Mouse (Mus musculus): Measurements from ENCODE around the gene Slc36a1. TPM values are rescaled to one million over a fixed set of nuclear protein-coding genes. Genes with fewer than 3 reads are reported as not detected.
A peak's percentile ranks its signal among the peaks of the same experiment; 100 is the strongest.

The Slc36a1 gene
- polyA plus RNA-seq, 2 experiments: 1.7 to 7.9 TPM

DNA sequence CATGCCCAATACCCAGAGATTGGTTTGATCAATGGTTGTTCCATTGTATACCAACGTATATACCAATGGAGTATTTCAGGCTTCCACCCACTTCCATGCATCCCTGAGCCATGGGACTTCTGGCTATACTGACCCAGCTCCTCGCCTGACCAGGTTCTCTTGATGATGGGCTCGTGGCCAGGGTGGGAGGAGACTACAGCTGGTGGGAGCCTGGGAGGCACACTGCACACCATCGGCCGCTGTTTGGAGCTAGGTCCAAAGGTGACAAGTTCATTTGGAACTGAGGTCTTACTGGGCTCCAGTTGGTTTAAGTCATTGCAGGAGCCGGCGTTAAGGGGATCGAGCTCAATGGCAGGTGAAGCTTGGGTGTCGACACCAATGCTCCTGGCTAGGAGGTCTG, 49.2 kb downstream of the Slc36a1 start:
- no peaks in the 10 kb centered on the region for H3K36me3 ChIP-seq (replicated peaks; ENCODE audit: control insufficient read depth, insufficient read depth, low read depth)
- WGBS (ENCODE audit: insufficient replicate concordance): 65% methylated on average over 9 of the region's 9 CpGs
- TF ChIP-seq CTCF (IDR thresholded peaks at IDR 0.05; ENCODE audit: low read depth): no peak
- H3K27me3 ChIP-seq (ENCODE audit: control insufficient read depth, insufficient read depth, low read length): no peaks in the 10 kb centered on the region
- no peaks in the 10 kb centered on the region for H3K4me1 ChIP-seq (replicated peaks; ENCODE audit: control insufficient read depth in 2 of 2, insufficient read depth in 2 of 2, low read length in 1 of 2)
- H3K9me3 ChIP-seq (ENCODE audit: control insufficient read depth, low read length): no peaks in the 10 kb centered on the region
- no peak overlapping the region for H3K4me3 ChIP-seq (ENCODE audit: insufficient read depth in 1 of 2, low read depth in 2 of 2, low read length in 2 of 2)
- ATAC-seq (ENCODE audit: insufficient read depth) (no peak), DNase-seq (ENCODE audit: low read depth in 3 of 3, low spot score in 3 of 3) (no peak)
- H3K4me2 ChIP-seq (ENCODE audit: low read depth): no peak overlapping the region
- no peak overlapping the region for H3K27ac ChIP-seq
- no peak overlapping the region for H3K9ac ChIP-seq (replicated peaks)

- DNase-seq (ENCODE audit: low read depth in 3 of 3, low spot score in 3 of 3) (no peak), ATAC-seq (ENCODE audit: insufficient read depth) (no peak)
- no peak overlapping the region for H3K4me3 ChIP-seq (ENCODE audit: insufficient read depth in 1 of 2, low read depth in 2 of 2, low read length in 2 of 2)
- no peak overlapping the region for H3K4me2 ChIP-seq (ENCODE audit: low read depth)
- H3K4me1 ChIP-seq (replicated peaks; ENCODE audit: control insufficient read depth in 2 of 2, insufficient read depth in 2 of 2, low read length in 1 of 2): no peaks in the 10 kb centered on the region
- no peaks in the 10 kb centered on the region for H3K9me3 ChIP-seq (ENCODE audit: control insufficient read depth, low read length)
- no peak for TF ChIP-seq EP300 (IDR thresholded peaks at IDR 0.05; ENCODE audit: low read depth)
- TF ChIP-seq CTCF (IDR thresholded peaks at IDR 0.05; ENCODE audit: low read depth): no peak
- 55% methylated on average over 4 of the region's 4 CpGs for WGBS (ENCODE audit: insufficient replicate concordance)
- no peak overlapping the region for H3K9ac ChIP-seq (replicated peaks)
- H3K36me3 ChIP-seq (replicated peaks; ENCODE audit: control insufficient read depth, insufficient read depth, low read depth): no peaks in the 10 kb centered on the region
- no peaks in the 10 kb centered on the region for H3K27me3 ChIP-seq (ENCODE audit: control insufficient read depth, insufficient read depth, low read length)
- H3K27ac ChIP-seq: no peak overlapping the region
These were observed 57.0 kb downstream of the Slc36a1 start for GRCm38 (mm10) chr11:55261105-55261504.

DNA sequence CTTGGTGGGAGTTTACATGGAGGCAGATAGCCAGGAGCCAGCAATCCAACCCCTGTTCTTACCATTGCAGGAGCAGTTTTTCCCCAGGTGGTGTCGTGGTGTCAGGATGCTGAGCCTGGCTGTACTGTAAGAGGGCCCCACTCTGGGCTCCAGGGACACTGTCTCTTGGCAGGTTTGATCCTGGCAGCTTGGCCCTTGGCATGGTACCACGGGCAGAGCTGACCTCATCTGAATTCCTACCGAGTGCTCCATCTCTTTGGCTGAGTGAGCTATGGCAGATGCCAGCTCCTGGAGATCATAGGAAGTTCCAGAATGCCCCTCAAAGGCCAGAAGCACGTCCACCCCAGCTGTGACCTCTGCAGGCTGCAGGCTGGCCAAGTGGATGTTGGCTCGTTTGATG, 57.9 kb downstream of the Slc36a1 start:
- no peak for TF ChIP-seq EP300 (IDR thresholded peaks at IDR 0.05; ENCODE audit: low read depth)
- TF ChIP-seq CTCF (IDR thresholded peaks at IDR 0.05; ENCODE audit: low read depth): no peak
- Histone ChIP-seq H3K4me3 (ENCODE audit: insufficient read depth in 1 of 2, low read depth in 2 of 2, low read length in 2 of 2) (no peak overlapping the region), H3K9me3 (ENCODE audit: control insufficient read depth, low read length) (no peaks in the 10 kb centered on the region), H3K4me2 (ENCODE audit: low read depth) (no peak overlapping the region), H3K36me3 (replicated peaks; ENCODE audit: control insufficient read depth, insufficient read depth, low read depth) (no peaks in the 10 kb centered on the region), H3K27ac (no peak overlapping the region), H3K27me3 (ENCODE audit: control insufficient read depth, insufficient read depth, low read length) (no peaks in the 10 kb centered on the region), H3K9ac (replicated peaks) (no peak overlapping the region), H3K4me1 (replicated peaks; ENCODE audit: control insufficient read depth in 2 of 2, insufficient read depth in 2 of 2, low read length in 1 of 2) (no peaks in the 10 kb centered on the region)
- 54% methylated on average over 5 of the region's 5 CpGs for WGBS (ENCODE audit: insufficient replicate concordance)
- ATAC-seq (ENCODE audit: insufficient read depth) (no peak), DNase-seq (ENCODE audit: low read depth in 3 of 3, low spot score in 3 of 3) (no peak)

DNA sequence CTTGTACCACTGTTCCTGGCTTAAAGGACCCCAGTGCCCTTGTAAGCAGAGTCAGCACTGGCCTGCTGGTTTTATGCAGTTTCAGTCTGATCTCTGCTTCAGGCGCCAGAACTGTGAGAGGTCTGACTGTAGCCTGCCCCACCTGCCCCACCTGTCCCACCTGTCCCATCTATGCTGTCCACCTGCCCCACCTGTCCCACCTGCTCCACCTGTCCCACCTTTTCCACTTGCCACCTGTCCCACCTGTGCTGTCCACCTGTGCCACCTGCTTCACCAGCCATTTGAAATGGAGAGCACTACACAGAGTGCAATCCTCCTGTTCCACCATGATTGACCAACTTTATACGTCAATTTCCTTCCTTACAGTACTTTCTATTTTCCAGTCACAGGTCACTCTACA, 60.2 kb downstream of the Slc36a1 start:
- TF ChIP-seq EP300 (IDR thresholded peaks at IDR 0.05; ENCODE audit: low read depth): no peak
- no peak for TF ChIP-seq CTCF (IDR thresholded peaks at IDR 0.05; ENCODE audit: low read depth)
- Histone ChIP-seq H3K9ac (replicated peaks) (no peak overlapping the region), H3K27ac (no peak overlapping the region), H3K4me1 (replicated peaks; ENCODE audit: control insufficient read depth in 2 of 2, insufficient read depth in 2 of 2, low read length in 1 of 2) (no peaks in the 10 kb centered on the region), H3K27me3 (ENCODE audit: control insufficient read depth, insufficient read depth, low read length) (no peaks in the 10 kb centered on the region), H3K36me3 (replicated peaks; ENCODE audit: control insufficient read depth, insufficient read depth, low read depth) (no peaks in the 10 kb centered on the region), H3K9me3 (ENCODE audit: control insufficient read depth, low read length) (no peaks in the 10 kb centered on the region), H3K4me3 (ENCODE audit: insufficient read depth in 1 of 2, low read depth in 2 of 2, low read length in 2 of 2) (no peak overlapping the region), H3K4me2 (ENCODE audit: low read depth) (no peak overlapping the region)
- WGBS (ENCODE audit: insufficient replicate concordance): 54% methylated on average over 2 of the region's 2 CpGs
- DNase-seq (ENCODE audit: low read depth in 3 of 3, low spot score in 3 of 3) (no peak), ATAC-seq (ENCODE audit: insufficient read depth) (no peak)

GRCm38 (mm10) chr11:55265647-55266046, 61.5 kb downstream of the Slc36a1 start:
- Histone ChIP-seq H3K36me3 (replicated peaks; ENCODE audit: control insufficient read depth, insufficient read depth, low read depth) (no peaks in the 10 kb centered on the region), H3K9me3 (ENCODE audit: control insufficient read depth, low read length) (no peaks in the 10 kb centered on the region)
- WGBS (ENCODE audit: insufficient replicate concordance): 54% methylated on average over 2 of the region's 2 CpGs

More at GRCm38 (mm10) chr11:55265647-55266046, 61.5 kb downstream of the Slc36a1 start:
- Histone ChIP-seq H3K27me3 (ENCODE audit: control insufficient read depth, insufficient read depth, low read length) (no peaks in the 10 kb centered on the region), H3K4me1 (replicated peaks; ENCODE audit: control insufficient read depth in 2 of 2, insufficient read depth in 2 of 2, low read length in 1 of 2) (no peaks in the 10 kb centered on the region), H3K4me2 (ENCODE audit: low read depth) (no peak overlapping the region), H3K27ac (no peak overlapping the region), H3K4me3 (ENCODE audit: insufficient read depth in 1 of 2, low read depth in 2 of 2, low read length in 2 of 2) (no peak overlapping the region), H3K9ac (replicated peaks) (no peak overlapping the region)
- TF ChIP-seq CTCF (IDR thresholded peaks at IDR 0.05; ENCODE audit: low read depth) (0 out of 2 replicates have a peak, but pooled peaks have one; percentile 1), EP300 (IDR thresholded peaks at IDR 0.05; ENCODE audit: low read depth) (no peak)
- no peak for DNase-seq (ENCODE audit: low read depth in 3 of 3, low spot score in 3 of 3)
- ATAC-seq (ENCODE audit: insufficient read depth): no peak
